Mouse (Mus musculus): ENCODE data around the gene Stk11.

- no peak for TF ChIP-seq CTCF (IDR thresholded peaks at IDR 0.05; ENCODE audit: low read depth, low read length)
- TF ChIP-seq POLR2A (IDR thresholded peaks at IDR 0.05; ENCODE audit: extremely low read depth, insufficient read depth, low read length): no peak
Observed at GRCm38 (mm10) chr10:80164161-80164997, 48.8 kb downstream of the Stk11 start.

Data from liver, adult 2 months (tissue).